ENCODE assay signal across 18 mouse cellular contexts in genomic region chr15:79048186-79048585, GRCm38 (mm10). TPM values are rescaled to one million over a fixed set of nuclear protein-coding genes. Genes with fewer than 3 reads are reported as not detected.
"Had no signal": no experiment of that assay in that cellular context is flagged by ENCODE, and none has a peak within 500 bp of the region (broad histone marks: within the 10 kb centered on the region; RNA-seq: fewer than 3 reads in every experiment).

No protein-coding gene starts in this region.

- H3K36me3 ChIP-seq: midbrain, embryonic 15.5 days; stomach, embryonic 15.5 days had no signal

- H3K4me2 ChIP-seq: lung, embryonic 15.5 days; midbrain, embryonic 11.5 days; midbrain, embryonic 13.5 days; midbrain, embryonic 15.5 days; neural tube, embryonic 12.5 days; stomach, embryonic 15.5 days had no signal

- H3K9me3 ChIP-seq: lung, embryonic 15.5 days; midbrain, embryonic 13.5 days; midbrain, embryonic 15.5 days; neural tube, embryonic 12.5 days; stomach, embryonic 15.5 days had no signal

- H3K27ac ChIP-seq: lung, embryonic 15.5 days; macrophage; midbrain, embryonic 13.5 days; midbrain, embryonic 15.5 days; neural tube, embryonic 12.5 days; stomach, embryonic 15.5 days; stomach, postnatal 0 days had no signal

- H3K9ac ChIP-seq: lung, embryonic 15.5 days; midbrain, embryonic 13.5 days; midbrain, embryonic 15.5 days; neural tube, embryonic 12.5 days; stomach, embryonic 15.5 days had no signal

- ATAC-seq: lung, postnatal 0 days; midbrain, embryonic 13.5 days; midbrain, embryonic 15.5 days had no signal

- DNase-seq: lung, postnatal 14 days; lung, postnatal 36 days; right cerebral cortex, postnatal 14 days; thymus, adult 2 months; thymus, postnatal 25 days; thymus, postnatal 4 days had no signal

- H3K4me3 ChIP-seq: lung, embryonic 15.5 days; megakaryocyte, embryonic 14.5 days; midbrain, embryonic 13.5 days; midbrain, embryonic 15.5 days; neural tube, embryonic 12.5 days; stomach, embryonic 15.5 days had no signal

RNA-seq across cellular contexts. Expression of gene Galr3, which starts 6.5 kb away (rescaled TPM):
- polyA plus RNA-seq: lung, embryonic 15.5 days; macrophage; midbrain, embryonic 11.5 days; midbrain, embryonic 13.5 days; midbrain, embryonic 15.5 days; neural tube, embryonic 12.5 days; neural tube, embryonic 14.5 days; testis, adult 2 months had no signal
